Mouse (Mus musculus) hindbrain, embryonic 12.5 days (tissue): ENCODE results near the gene Unc5c. TPM values are rescaled to one million over a fixed set of nuclear protein-coding genes. Genes with fewer than 3 reads are reported as not detected.

Experiments
- ATAC-seq: fragments of 200-750 bp; cut with Nextera tagmentation; 2 replicates; pipeline ENCODE4 v1.8.0; 2017; ENCODE audit warnings: moderate TSS enrichment; ENCODE audit not compliant: low FRiP score
- H3K27ac ChIP-seq: fragments of 300-500 bp; sonication (generic); 2 replicates; pipeline ENCODE4 v1.5.1; 2016; ENCODE audit warnings: mild to moderate bottlenecking
- H3K27me3 ChIP-seq: fragments of 300-500 bp; sonication (generic); 2 replicates; pipeline ENCODE4 v1.6.1; 2016; ENCODE audit warnings: mild to moderate bottlenecking
- H3K36me3 ChIP-seq: fragments of 300-500 bp; sonication (generic); 2 replicates; pipeline ENCODE4 v1.6.1; 2016; ENCODE audit warnings: mild to moderate bottlenecking
- H3K4me1 ChIP-seq: fragments of 300-500 bp; sonication (generic); 2 replicates; pipeline ENCODE4 v1.6.1; 2016
- H3K4me2 ChIP-seq: fragments of 300-500 bp; sonication (generic); replicated peaks from 2 replicates; pipeline ENCODE4 v1.6.1; 2016; ENCODE audit warnings: mild to moderate bottlenecking
- H3K4me3 ChIP-seq: fragments of 300-500 bp; sonication (generic); 2 replicates; pipeline ENCODE4 v1.5.1; 2016; ENCODE audit warnings: mild to moderate bottlenecking
- H3K9ac ChIP-seq: fragments of 300-500 bp; sonication (generic); 2 replicates; pipeline ENCODE4 v1.6.1; 2016; ENCODE audit warnings: mild to moderate bottlenecking, moderate library complexity
- H3K9me3 ChIP-seq: fragments of 300-500 bp; sonication (generic); replicated peaks from 2 replicates; pipeline ENCODE4 v1.6.1; 2016; ENCODE audit warnings: mild to moderate bottlenecking
- WGBS: fragments of 180-500 bp; shearing (Covaris S2); methylation state at CpG from one replicate; pipeline ENCODE4 v1.1.7; 2016; 5-methylcytosine and 5-hydroxymethylcytosine counted together
- polyA plus RNA-seq: library from polyadenylated mRNA; unstranded; fragments of >200 nt; fragmentation: Nextera tagmentation; extraction: Ambion mirVana; gene quantifications from 2 replicates; pipeline ENCODE4 v1.2.1, GENCODE M21; 2016

Unc5c gene
- polyA plus RNA-seq, 1 experiment from 2014 or later, result 21.7 TPM

DNA sequence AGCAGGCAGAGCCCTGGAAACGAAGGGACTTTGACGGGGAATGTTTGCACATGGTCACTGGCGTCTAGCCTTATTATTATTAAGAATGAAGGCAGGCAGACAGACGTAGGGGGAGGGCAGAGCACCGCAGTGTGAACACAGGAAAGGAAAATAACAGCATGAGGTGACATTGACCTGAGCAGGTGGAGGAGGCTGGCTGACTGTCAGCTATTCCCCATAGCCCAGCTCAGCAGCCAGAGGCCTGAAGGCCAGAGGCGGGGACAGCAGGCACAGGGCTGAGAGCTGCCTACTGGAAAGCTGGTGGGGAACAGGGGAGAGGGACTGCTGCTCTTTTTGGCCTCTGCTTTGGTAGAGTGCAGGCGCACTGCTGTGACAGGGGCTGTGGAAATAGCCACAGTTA is 345.9 kb downstream of the Unc5c start:
- Histone ChIP-seq H3K27ac (no peak overlapping the region), H3K4me2 (no peak overlapping the region), H3K36me3 (no peaks in the 10 kb centered on the region), H3K4me3 (no peak overlapping the region), H3K9me3 (no peaks in the 10 kb centered on the region), H3K27me3 (no peaks in the 10 kb centered on the region), H3K4me1 (peaks cover 6% of the 10 kb centered on the region), H3K9ac (no peak overlapping the region)
- 30% methylated on average over 7 of the region's 7 CpGs for WGBS
- ATAC-seq, result peak; percentile 64

DNA sequence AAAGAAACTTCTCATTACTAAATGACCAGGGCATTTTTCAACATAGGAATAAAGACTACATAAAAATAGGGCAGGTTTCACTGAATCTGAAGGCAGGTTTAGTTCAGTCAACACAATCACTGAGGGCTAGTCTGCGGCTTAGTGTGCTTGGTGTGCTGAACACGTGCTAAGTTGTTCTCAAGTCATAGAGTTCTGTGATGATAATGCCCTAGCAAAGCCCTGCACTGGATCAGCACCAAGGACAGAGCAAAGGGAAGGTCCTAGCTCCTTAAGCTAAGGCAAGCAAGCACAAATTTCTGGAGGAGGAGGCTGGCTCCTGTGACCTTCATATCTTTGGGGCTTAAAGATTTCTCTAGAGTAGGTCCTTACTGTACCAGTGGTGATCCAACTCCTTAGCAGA is 346.3 kb downstream of the Unc5c start:
- no peak overlapping the region for H3K27ac ChIP-seq
- H3K4me1 ChIP-seq, result peaks cover 6% of the 10 kb centered on the region
- H3K9me3 ChIP-seq, result no peaks in the 10 kb centered on the region
- H3K9ac ChIP-seq, result no peak overlapping the region
- no peak for ATAC-seq
- no peaks in the 10 kb centered on the region for H3K27me3 ChIP-seq
- H3K36me3 ChIP-seq, result no peaks in the 10 kb centered on the region
- H3K4me3 ChIP-seq, result no peak overlapping the region
- WGBS, result 23% methylated on average over 2 of the region's 2 CpGs
- H3K4me2 ChIP-seq, result no peak overlapping the region

DNA sequence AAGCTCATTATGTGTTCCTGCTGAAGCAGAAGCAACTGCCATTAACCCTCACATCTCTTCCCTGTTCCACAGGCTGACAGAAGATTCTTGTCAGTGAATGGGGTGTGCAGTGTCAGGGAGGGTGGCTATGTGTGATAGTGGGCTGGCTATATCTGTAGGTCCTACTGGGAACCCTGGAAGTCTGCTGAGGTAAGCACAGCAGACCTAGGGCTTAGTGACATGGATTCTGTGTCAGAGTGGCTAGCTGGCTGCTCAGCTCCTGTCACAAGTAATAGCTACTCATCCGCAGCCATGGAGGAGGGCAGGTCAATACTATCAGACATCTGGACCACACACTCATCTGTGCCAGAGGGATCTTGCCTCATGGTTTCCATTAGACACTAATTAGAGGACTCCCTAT is 349.8 kb downstream of the Unc5c start:
- no peaks in the 10 kb centered on the region for H3K36me3 ChIP-seq
- no peak overlapping the region for H3K4me2 ChIP-seq
- no peaks in the 10 kb centered on the region for H3K9me3 ChIP-seq
- peaks cover 20% of the 10 kb centered on the region for H3K4me1 ChIP-seq
- 46% methylated on average over 1 of the region's 1 CpGs for WGBS
- no peaks in the 10 kb centered on the region for H3K27me3 ChIP-seq
- no peak overlapping the region for H3K9ac ChIP-seq
- H3K27ac ChIP-seq, result no peak overlapping the region
- no peak overlapping the region for H3K4me3 ChIP-seq
- ATAC-seq, result no peak

DNA sequence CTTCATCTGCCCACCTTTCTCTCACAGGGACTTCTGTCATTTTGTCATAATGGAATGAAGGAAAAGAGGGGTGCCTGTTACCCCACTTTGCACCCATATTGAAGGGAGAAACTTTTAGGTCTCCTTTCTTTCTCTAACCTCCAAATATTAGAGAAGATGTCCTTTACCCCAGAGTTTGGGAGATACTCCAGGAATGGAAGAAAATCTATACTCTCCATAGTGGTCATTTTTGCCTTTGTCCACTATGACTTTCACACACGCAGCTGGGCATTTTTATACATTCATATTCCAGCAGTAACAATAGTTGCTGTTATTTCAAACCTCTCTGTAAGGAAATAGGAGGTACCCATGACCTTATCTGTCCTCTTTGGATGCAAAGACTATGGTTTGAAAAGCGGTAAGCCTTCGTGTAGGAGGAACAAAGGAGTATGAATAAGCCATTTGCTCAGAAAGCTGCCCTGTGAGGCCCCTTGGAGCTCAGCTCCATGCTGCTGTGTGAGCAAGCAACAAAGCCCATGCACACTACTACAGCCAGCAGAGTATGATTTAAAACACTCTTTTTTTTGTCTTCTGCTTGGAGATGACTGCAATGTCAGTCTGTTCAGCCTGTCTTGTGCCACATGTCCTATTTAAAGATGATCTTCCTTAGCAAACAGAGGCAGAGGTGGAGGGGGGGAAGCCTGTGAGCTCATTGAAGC is 353.7 kb downstream of the Unc5c start:
- WGBS, result 13% methylated on average over 3 of the region's 3 CpGs
- Histone ChIP-seq H3K27me3 (no peaks in the 10 kb centered on the region), H3K27ac (peak overlapping the region; percentile 69), H3K36me3 (no peaks in the 10 kb centered on the region), H3K4me1 (peaks cover 17% of the 10 kb centered on the region), H3K4me3 (no peak overlapping the region), H3K9me3 (no peaks in the 10 kb centered on the region), H3K9ac (no peak overlapping the region), H3K4me2 (peak overlapping the region; percentile 34)
- ATAC-seq, result peak; percentile 73

DNA sequence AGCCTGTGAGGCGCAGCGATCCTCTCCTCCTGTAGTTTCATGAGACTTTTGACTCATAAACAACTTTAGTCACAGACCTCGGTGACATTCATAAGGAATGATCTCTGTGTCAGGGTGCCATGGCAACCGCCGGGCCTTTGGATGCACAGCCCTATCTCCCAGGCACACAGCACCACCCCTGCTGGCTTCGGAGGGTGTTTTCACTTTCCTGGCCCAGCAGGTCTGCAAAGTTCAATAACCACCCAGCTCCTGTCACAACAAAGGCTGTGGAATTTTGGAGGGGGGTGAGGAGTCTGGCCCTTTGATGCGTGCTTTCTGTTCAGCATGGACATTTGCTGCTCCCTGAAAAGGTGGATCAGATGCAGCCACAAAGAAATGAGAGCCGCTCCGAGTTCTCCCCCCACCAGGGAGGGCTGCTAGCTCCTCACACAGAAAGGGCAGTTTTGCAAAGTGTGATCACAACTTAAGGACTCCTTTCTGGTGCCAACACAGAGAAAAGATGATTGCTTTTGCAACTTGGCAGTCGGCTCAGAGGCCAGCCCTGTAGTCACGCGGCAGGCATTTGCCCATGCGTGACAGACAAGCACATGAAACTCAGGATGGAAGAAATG is 354.4 kb downstream of the Unc5c start:
- Histone ChIP-seq H3K27ac (peak overlapping the region; percentile 69), H3K4me2 (peak overlapping the region; percentile 34), H3K9ac (no peak overlapping the region), H3K4me1 (peaks cover 17% of the 10 kb centered on the region), H3K27me3 (no peaks in the 10 kb centered on the region), H3K9me3 (no peaks in the 10 kb centered on the region), H3K4me3 (peak overlapping the region; percentile 11; the same call in 1 of the 2 replicates), H3K36me3 (no peaks in the 10 kb centered on the region)
- WGBS, result 5% methylated on average over 13 of the region's 13 CpGs
- ATAC-seq, result peak; percentile 96

DNA sequence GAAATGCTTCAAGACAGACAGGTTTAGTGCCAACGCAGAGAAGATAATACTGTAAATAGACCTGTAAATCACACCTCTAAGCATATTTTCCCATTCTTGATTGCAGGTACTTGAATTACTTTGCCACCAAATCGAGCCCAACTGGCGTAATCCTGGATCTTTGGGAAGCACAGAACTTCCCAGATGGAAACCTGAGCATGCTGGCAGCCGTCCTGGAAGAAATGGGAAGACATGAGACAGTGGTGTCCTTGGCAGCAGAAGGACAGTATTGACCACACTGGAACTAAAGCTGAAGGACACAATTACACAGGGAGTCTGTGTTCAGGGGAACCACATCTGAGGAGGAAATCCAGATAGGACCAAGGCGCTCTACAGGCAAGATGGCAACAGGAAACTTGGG is 363.3 kb downstream of the Unc5c start:
- 0 out of 2 replicates have a peak, but pooled peaks cover 7% of the 10 kb centered on the region for H3K36me3 ChIP-seq
- 94% methylated on average over 5 of the region's 5 CpGs for whole genome bisulfite sequencing
- no peaks in the 10 kb centered on the region for H3K27me3 ChIP-seq
- no peak overlapping the region for H3K4me3 ChIP-seq
- no peak overlapping the region for H3K4me2 ChIP-seq
- no peaks in the 10 kb centered on the region for H3K4me1 ChIP-seq
- H3K27ac ChIP-seq, result no peak overlapping the region
- H3K9ac ChIP-seq, result no peak overlapping the region
- H3K9me3 ChIP-seq, result no peaks in the 10 kb centered on the region
- ATAC-seq, result no peak

DNA sequence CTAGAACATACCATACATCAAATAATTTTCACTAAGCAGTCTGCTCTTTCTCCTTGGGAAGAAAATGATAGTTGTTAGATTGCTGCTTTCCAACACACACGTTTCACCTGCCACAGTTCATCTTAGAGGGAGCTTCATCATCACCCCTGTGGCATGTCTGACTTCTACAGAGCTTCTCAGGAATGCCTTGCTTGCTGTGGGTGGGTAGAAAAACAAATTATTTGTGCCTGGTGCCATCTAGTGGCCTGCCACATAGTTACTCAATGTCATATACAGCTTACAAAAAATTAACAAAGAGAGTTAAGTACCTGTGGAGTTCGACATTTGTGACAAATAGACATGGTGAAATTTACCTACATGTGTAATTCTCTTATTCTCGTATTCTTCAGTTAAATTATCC is 366.1 kb downstream of the Unc5c start:
- Histone ChIP-seq H3K9me3 (no peaks in the 10 kb centered on the region), H3K4me2 (no peak overlapping the region), H3K4me1 (no peaks in the 10 kb centered on the region), H3K27me3 (no peaks in the 10 kb centered on the region), H3K27ac (no peak overlapping the region), H3K4me3 (no peak overlapping the region), H3K36me3 (peaks cover 7% of the 10 kb centered on the region; the same call in 1 of the 2 replicates), H3K9ac (no peak overlapping the region)
- WGBS, result 21% methylated on average over 3 of the region's 3 CpGs
- no peak for ATAC-seq

DNA sequence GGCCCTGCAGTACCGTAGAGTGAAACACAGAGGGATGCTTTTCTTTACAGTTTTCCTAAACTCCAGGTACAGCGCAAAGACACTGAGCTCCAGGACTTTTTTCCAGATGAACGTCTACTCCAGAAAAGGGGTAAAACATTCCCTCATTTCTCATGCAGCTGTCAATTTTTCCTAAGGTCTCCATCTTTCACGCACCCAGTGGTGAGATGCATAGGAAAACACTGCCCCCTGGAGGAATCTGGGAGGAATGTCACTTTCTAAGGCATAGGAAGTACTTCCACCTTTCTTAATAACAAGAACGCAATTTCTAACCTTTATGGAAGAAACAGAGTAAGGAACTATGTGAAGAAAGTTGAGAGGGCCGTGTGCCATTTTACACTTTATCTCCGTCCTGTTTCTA is 373.8 kb downstream of the Unc5c start:
- H3K4me1 ChIP-seq, result no peaks in the 10 kb centered on the region

DNA sequence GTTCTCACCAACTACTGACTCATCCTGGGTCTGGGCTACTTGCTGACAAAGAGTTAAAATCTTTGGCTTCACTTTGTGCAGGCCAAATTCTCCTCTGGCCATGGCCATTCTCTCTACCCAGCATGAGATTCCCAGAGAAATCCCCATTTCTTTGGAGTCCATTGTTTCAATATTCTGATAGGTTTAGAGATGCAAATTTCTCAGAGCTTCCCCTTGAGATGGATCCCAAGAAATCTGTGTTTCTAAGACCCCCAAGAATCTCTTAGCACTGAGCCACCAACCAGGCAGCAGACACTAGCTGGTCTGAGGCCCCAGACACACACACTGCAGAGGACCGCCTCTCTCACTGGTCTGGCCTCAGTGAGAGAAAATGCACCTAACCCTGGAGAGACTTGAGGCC is 384.2 kb downstream of the Unc5c start:
- Histone ChIP-seq H3K9me3 (no peaks in the 10 kb centered on the region), H3K27ac (no peak overlapping the region), H3K27me3 (no peaks in the 10 kb centered on the region), H3K36me3 (no peaks in the 10 kb centered on the region), H3K4me1 (no peaks in the 10 kb centered on the region), H3K9ac (no peak overlapping the region), H3K4me2 (no peak overlapping the region), H3K4me3 (no peak overlapping the region)
- no peak for ATAC-seq
- WGBS, result 30% methylated on average over 1 of the region's 1 CpGs

More for the DNA sequence above, 373.8 kb downstream of the Unc5c start:
- H3K27me3 ChIP-seq, result no peaks in the 10 kb centered on the region
- no peak overlapping the region for H3K4me3 ChIP-seq
- no peak overlapping the region for H3K27ac ChIP-seq
- H3K4me2 ChIP-seq, result no peak overlapping the region
- no peaks in the 10 kb centered on the region; the same call in 1 of the 2 replicates for H3K36me3 ChIP-seq
- H3K9ac ChIP-seq, result no peak overlapping the region
- H3K9me3 ChIP-seq, result no peaks in the 10 kb centered on the region
- WGBS, result 46% methylated on average over 7 of the region's 7 CpGs
- no peak for ATAC-seq

DNA sequence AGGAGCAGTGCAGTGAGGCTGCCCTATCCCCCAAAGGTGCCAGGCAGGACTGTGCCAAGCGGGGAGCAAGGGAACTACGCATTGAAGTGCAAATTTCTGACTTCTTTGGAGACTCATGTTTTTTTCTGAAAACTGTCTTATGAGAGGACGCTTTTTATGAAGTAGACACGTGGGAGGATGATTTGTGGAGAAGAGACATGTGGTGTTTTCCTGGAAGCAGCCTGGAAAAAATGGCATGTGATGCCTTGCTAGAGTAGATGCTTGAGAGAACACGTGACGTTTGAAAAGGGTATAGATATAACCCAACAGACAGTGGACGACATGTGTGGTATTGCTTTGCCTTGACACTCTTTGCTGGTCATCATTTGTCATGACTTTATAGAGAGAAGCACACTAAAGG is 385.1 kb downstream of the Unc5c start:
- no peak overlapping the region for H3K4me2 ChIP-seq
- 0 out of 2 replicates have a peak, but pooled peaks cover 2% of the 10 kb centered on the region for H3K36me3 ChIP-seq
- WGBS, result 73% methylated on average over 7 of the region's 7 CpGs
- no peaks in the 10 kb centered on the region for H3K9me3 ChIP-seq
- ATAC-seq, result no peak
- no peak overlapping the region for H3K27ac ChIP-seq
- no peak overlapping the region for H3K4me3 ChIP-seq
- no peaks in the 10 kb centered on the region for H3K27me3 ChIP-seq
- H3K4me1 ChIP-seq, result no peaks in the 10 kb centered on the region
- no peak overlapping the region for H3K9ac ChIP-seq

DNA sequence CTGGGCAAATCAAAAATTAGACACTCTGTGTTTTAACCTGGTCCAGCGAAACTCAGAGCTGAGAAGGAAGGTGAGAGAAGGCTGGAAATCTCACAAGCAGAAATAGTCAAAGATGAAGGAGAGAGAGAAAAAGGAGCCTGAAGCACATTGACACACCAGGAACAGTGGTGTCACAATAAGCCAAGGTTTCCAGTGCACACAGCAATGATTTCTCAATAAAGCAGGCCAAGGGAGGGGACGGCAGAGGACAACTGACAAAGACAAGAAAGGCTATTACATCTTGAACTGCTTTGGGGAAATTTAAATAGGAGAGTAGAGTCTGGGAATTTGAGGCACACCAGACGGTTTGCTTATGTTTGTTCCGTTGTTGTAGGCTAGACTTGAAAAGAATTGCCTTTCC is 389.3 kb downstream of the Unc5c start:
- ATAC-seq, result no peak
- H3K9me3 ChIP-seq, result no peaks in the 10 kb centered on the region
- no peak overlapping the region for H3K9ac ChIP-seq
- no peaks in the 10 kb centered on the region for H3K4me1 ChIP-seq
- H3K27me3 ChIP-seq, result no peaks in the 10 kb centered on the region
- no peak overlapping the region for H3K4me3 ChIP-seq
- 0 out of 2 replicates have a peak, but pooled peaks cover 8% of the 10 kb centered on the region for H3K36me3 ChIP-seq
- H3K27ac ChIP-seq, result no peak overlapping the region
- H3K4me2 ChIP-seq, result no peak overlapping the region
- WGBS, result 86% methylated on average over 4 of the region's 4 CpGs

DNA sequence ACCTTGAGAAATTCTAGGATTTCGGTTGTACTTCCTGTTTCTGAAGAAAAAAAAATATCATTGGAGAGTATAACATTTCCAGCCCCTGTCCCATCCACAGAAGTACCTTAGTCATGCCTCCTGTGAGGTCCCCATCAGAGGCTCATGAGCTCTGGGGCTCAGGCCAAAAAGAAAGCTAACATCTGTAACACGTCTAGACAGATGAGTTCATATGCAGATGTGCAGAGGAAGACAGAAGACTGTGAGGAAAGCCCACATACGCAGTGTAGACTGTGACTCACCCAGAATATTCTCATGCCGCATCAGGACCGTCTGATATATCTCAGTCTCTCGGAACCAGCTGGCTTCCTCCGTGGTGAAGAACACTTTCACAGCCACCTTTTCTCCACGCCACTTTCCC is 392.1 kb downstream of the Unc5c start:
- 87% methylated on average over 8 of the region's 8 CpGs for WGBS
- H3K4me3 ChIP-seq, result no peak overlapping the region
- ATAC-seq, result no peak
- H3K27me3 ChIP-seq, result no peaks in the 10 kb centered on the region
- H3K9ac ChIP-seq, result no peak overlapping the region
- H3K4me1 ChIP-seq, result no peaks in the 10 kb centered on the region
- no peaks in the 10 kb centered on the region for H3K9me3 ChIP-seq
- H3K36me3 ChIP-seq, result 0 out of 2 replicates have a peak, but pooled peaks cover 8% of the 10 kb centered on the region
- H3K27ac ChIP-seq, result no peak overlapping the region
- no peak overlapping the region for H3K4me2 ChIP-seq
